Mouse (Mus musculus) thymus, adult 2 months (tissue): ENCODE results near the gene Fam198a. TPM values are rescaled to one million over a fixed set of nuclear protein-coding genes. Genes with fewer than 3 reads are reported as not detected.

Source experiments
- DNase-seq: peaks from one replicate; pipeline ENCODE4 v3.0.0; 2021
- H3K27ac ChIP-seq: fragments of 200-500 bp; 2 replicates; pipeline ENCODE4 v1.5.1; 2012; ENCODE audit warnings: low read length, control low read depth; ENCODE audit not compliant: control insufficient read depth, insufficient read depth
- H3K27me3 ChIP-seq: fragments of 200-500 bp; 2 replicates; pipeline ENCODE4 v1.6.1; 2012; ENCODE audit warnings: mild to moderate bottlenecking, low read length, moderate library complexity, mixed read lengths; ENCODE audit not compliant: control insufficient read depth, insufficient read depth
- H3K36me3 ChIP-seq: fragments of 200-500 bp; 2 replicates; pipeline ENCODE4 v1.6.1; 2012; ENCODE audit warnings: mild to moderate bottlenecking, low read length, moderate library complexity; ENCODE audit not compliant: control insufficient read depth, insufficient read depth
- H3K4me1 ChIP-seq: fragments of 200-500 bp; replicated peaks from 2 replicates; pipeline ENCODE4 v1.6.1; 2012; ENCODE audit warnings: low read length; ENCODE audit not compliant: control insufficient read depth, insufficient read depth
- H3K4me3 ChIP-seq: fragments of 200-500 bp; 2 replicates; pipeline ENCODE4 v1.5.1; 2012; ENCODE audit warnings: mild to moderate bottlenecking, low read length, control low read depth, moderate library complexity; ENCODE audit not compliant: control insufficient read depth, insufficient read depth
- CTCF ChIP-seq: fragments of 200-500 bp; IDR thresholded peaks from 2 replicates; pipeline ENCODE4 v1.5.1; 2012; ENCODE audit warnings: mild to moderate bottlenecking, control low read depth, low read length, moderate library complexity, borderline replicate concordance; ENCODE audit not compliant: control insufficient read depth, poor library complexity, insufficient read depth; ENCODE audit errors: extremely low read depth
- POLR2A ChIP-seq: fragments of 200-500 bp; IDR thresholded peaks from 2 replicates; pipeline ENCODE4 v1.6.1; 2012; ENCODE audit warnings: mild to moderate bottlenecking, low read length, control low read depth, moderate library complexity; ENCODE audit not compliant: control insufficient read depth, poor library complexity, insufficient read depth; ENCODE audit errors: extremely low read depth
- WGBS: fragments of 180-500 bp; shearing (Covaris S2); methylation state at CpG from one replicate; pipeline ENCODE4 v1.1.7; 2018; 5-methylcytosine and 5-hydroxymethylcytosine counted together
- polyA plus RNA-seq: library from polyadenylated mRNA; depleted of rRNA; stranded (reverse); fragments of >200 nt; gene quantifications from 2 replicates; pipeline ENCODE4 v1.2.3, GENCODE M21; 2012

The Fam198a gene
- polyA plus RNA-seq, 1 experiment: 0.69 TPM

- TF ChIP-seq CTCF (no peak), POLR2A (no peak)
Measured at GRCm38 (mm10) chr9:121973207-121973606, 22.4 kb downstream of the Fam198a start.

GRCm38 (mm10) chr9:121974141-121974986 lies 23.6 kb downstream of the Fam198a start:
- no peaks in the 10 kb centered on the region for H3K27me3 ChIP-seq
- DNase-seq: no peak
- no peaks in the 10 kb centered on the region for H3K36me3 ChIP-seq
- WGBS: 91% methylated on average over 12 of the region's 12 CpGs
- no peak overlapping the region for H3K4me3 ChIP-seq
- TF ChIP-seq POLR2A: no peak
- TF ChIP-seq CTCF: no peak
- H3K27ac ChIP-seq: no peak overlapping the region
- no peaks in the 10 kb centered on the region for H3K4me1 ChIP-seq

More at GRCm38 (mm10) chr9:121973207-121973606, 22.4 kb downstream of the Fam198a start:
- Histone ChIP-seq H3K27ac (no peak overlapping the region), H3K36me3 (no peaks in the 10 kb centered on the region), H3K27me3 (no peaks in the 10 kb centered on the region), H3K4me3 (no peak overlapping the region), H3K4me1 (no peaks in the 10 kb centered on the region)
- no peak for DNase-seq
- 83% methylated on average over 1 of the region's 1 CpGs for WGBS

GRCm38 (mm10) chr9:121975321-121975720 lies 24.5 kb downstream of the Fam198a start:
- no peak for TF ChIP-seq CTCF
- TF ChIP-seq POLR2A: no peak
- H3K36me3 ChIP-seq: no peaks in the 10 kb centered on the region
- H3K4me3 ChIP-seq: no peak overlapping the region
- H3K27me3 ChIP-seq: no peaks in the 10 kb centered on the region
- 86% methylated on average over 2 of the region's 2 CpGs for WGBS
- H3K4me1 ChIP-seq: no peaks in the 10 kb centered on the region
- H3K27ac ChIP-seq: no peak overlapping the region
- DNase-seq: no peak

- Histone ChIP-seq H3K27me3 (no peaks in the 10 kb centered on the region), H3K4me1 (0 out of 2 replicates have a peak, but pooled peaks cover 2% of the 10 kb centered on the region), H3K27ac (no peak overlapping the region), H3K4me3 (no peak overlapping the region), H3K36me3 (no peaks in the 10 kb centered on the region)
- TF ChIP-seq CTCF: no peak
- TF ChIP-seq POLR2A: no peak
- WGBS: 93% methylated on average over 9 of the region's 9 CpGs
- DNase-seq: no peak
Measured at GRCm38 (mm10) chr9:121981046-121981445, 30.3 kb downstream of the Fam198a start.

- H3K4me3 ChIP-seq: no peak overlapping the region
- no peaks in the 10 kb centered on the region for H3K36me3 ChIP-seq
- H3K27ac ChIP-seq: no peak overlapping the region
- no peaks in the 10 kb centered on the region for H3K27me3 ChIP-seq
- 0 out of 2 replicates have a peak, but pooled peaks cover 2% of the 10 kb centered on the region for H3K4me1 ChIP-seq
- DNase-seq: no peak
- 69% methylated on average over 10 of the region's 10 CpGs for WGBS
- TF ChIP-seq CTCF: no peak
- no peak for TF ChIP-seq POLR2A
Measured at GRCm38 (mm10) chr9:121981466-121982105, 30.8 kb downstream of the Fam198a start.

GRCm38 (mm10) chr9:121982214-121982613 lies 31.4 kb downstream of the Fam198a start:
- no peak overlapping the region for H3K27ac ChIP-seq
- no peaks in the 10 kb centered on the region for H3K27me3 ChIP-seq
- no peaks in the 10 kb centered on the region for H3K36me3 ChIP-seq
- TF ChIP-seq CTCF (no peak), POLR2A (no peak)
- no peak for DNase-seq
- no peak overlapping the region for H3K4me3 ChIP-seq
- WGBS: 97% methylated on average over 22 of the region's 22 CpGs
- H3K4me1 ChIP-seq: 0 out of 2 replicates have a peak, but pooled peaks cover 2% of the 10 kb centered on the region
